Mouse (Mus musculus) testis, adult 2 months (tissue): Measurements from ENCODE around the gene Fabp1.

Experiments used
- CTCF ChIP-seq: fragments of 200-500 bp; IDR thresholded peaks from 2 replicates; pipeline ENCODE4 v1.5.1; 2012; ENCODE audit warnings: low read depth, mild to moderate bottlenecking, inconsistent platforms, low read length, moderate library complexity; ENCODE audit not compliant: control insufficient read depth, insufficient read depth, insufficient replicate concordance
- POLR2A ChIP-seq: fragments of 200-500 bp; IDR thresholded peaks from 2 replicates; pipeline ENCODE4 v1.6.1; 2012; ENCODE audit warnings: low read depth, mild to moderate bottlenecking, inconsistent platforms, low read length, moderate library complexity; ENCODE audit not compliant: control insufficient read depth

GRCm38 (mm10) chr6:71239069-71239750 lies 39.6 kb downstream of the Fabp1 start:
- no peak for TF ChIP-seq POLR2A
- TF ChIP-seq CTCF, result no peak
